Mouse (Mus musculus) heart, adult 18-20 months (tissue): ENCODE results near the gene Tnik. TPM values are rescaled to one million over a fixed set of nuclear protein-coding genes. Genes with fewer than 3 reads are reported as not detected.

ENCODE experiments used
- DNase-seq, 2 experiments: peaks; one replicate each; pipeline ENCODE4 v3.0.0; 2021 to 2022; ENCODE audit warnings: mixed read lengths in 1 of 2
- total RNA-seq, 2 experiments: library from RNA; stranded (reverse); gene quantifications; 2 replicates each; pipeline ENCODE4 v1.2.3; 2021

The Tnik gene
- total RNA-seq, 2 experiments from 2014 or later = 22.8 to 26.3 TPM

DNA sequence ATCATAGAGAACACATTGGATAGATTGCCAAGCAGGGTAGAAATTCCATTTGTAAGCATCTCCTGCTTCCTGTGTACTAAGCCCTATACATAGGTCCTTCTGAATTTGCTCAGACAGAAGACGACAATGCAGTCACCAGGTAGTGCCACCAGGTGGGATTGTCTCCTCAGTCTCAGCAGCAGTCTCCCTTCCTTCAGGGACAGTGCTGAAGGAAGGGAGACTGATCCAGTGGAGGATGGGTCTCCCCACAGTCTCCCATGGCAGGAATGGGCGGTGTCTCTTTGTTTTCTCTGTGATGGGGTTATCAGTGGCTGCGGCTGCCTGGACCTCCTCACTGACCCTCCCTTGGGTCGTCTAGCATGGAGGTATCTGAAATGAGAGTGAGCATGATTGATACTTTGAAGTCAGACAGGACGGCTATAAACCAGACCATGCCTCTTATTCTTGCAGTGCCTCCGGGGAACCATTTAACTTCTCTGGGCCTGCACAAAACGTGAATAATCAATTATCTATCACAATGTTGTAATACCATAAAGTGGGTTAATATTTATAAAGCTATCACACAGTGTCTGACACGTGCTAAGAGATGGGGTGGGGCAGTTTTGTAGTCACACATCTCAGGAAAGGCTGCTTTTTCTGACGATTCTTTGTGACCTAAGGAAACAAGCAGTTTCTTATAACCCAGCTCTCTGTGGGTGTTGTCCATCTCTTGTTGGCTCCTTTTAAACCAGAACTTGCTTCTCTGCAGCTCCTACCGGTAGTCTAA is 285.1 kb downstream of the Tnik start:
- no peak for DNase-seq

DNA sequence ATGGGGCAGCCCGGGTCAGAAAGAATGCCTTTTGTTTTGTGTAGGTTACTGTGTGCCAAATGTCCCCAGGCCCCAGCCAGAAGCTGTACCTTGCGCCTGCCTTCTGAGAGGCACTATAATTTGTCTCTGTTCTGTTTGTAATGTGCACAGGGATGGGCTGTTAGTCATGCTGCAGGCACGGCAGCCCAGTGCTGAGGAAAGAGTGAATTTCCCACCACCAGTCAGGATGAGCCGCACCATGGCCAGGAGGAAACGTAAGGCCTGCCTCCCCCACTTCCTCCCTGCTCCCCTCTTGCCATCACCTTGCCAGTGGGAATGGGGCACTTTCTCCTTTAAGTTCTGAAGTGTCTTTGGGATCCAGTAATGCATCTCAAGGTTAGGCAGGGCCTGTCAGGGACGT is 286.4 kb downstream of the Tnik start:
- no peak for DNase-seq

GRCm38 (mm10) chr3:28550497-28551093 is 287.6 kb downstream of the Tnik start:
- DNase-seq = no peak

GRCm38 (mm10) chr3:28551756-28552155 is 288.7 kb downstream of the Tnik start:
- no peak for DNase-seq

- no peak for DNase-seq
Observed at GRCm38 (mm10) chr3:28554934-28555333, 291.9 kb downstream of the Tnik start.

DNA sequence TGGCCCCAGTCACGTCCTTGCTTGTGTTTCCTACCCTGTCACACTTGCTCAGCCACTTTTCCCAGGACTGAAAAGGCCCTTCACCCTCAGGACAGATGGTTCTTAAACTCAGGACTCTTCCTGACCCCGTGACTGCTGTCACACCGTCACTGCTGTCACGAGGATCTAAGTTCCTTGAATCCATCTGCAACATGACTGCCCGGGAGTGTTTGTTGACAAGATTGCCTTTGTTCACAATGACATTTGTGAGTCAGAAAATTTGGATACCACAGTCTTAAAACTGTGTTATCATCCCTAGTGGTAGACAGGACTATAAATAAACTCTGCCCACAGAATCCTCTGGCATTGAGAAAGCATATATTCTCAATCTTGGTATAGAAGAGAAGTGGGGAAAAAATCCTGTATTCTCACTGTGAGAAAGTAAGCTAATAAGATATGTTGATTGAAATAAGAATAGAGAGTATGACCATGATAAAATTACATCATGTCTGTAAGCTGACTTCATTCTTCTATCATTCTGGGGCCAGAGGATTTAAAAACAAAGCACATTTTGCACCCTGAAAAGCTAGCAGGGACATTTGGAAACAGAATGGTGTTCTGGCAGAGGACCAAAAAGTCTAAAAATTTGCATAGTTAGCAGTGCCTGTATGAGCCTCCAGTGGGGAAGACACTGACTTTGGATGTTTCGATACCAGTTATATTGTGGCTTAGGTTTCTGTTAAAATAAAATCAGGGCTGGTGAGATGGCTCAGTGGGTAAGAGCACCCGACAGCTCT is 293.0 kb downstream of the Tnik start:
- no peak for DNase-seq

- DNase-seq = peak in 1 of 2 experiments; percentile 15
Observed at GRCm38 (mm10) chr3:28558328-28558871, 295.4 kb downstream of the Tnik start.

DNA sequence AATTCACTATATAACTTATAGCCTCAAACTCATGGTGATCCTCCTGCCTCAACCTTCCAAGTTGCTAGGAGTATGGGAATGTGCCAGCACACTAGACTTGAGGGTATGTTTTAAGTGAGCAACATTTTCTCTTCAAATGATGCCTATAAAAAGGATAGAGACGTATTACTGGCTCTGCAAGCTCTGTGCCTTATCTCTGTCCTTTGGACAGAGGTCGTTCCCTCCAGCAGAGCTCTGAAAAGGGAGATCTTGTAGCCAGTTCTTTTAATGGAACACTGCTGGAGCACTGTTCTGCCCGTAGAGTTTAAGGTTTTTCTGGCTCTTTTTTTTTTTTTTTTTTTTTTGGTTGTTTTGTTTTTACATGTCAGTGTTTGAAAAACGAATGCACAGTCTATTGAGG is 298.4 kb downstream of the Tnik start:
- DNase-seq = peak in 1 of 2 experiments; percentile 18

DNA sequence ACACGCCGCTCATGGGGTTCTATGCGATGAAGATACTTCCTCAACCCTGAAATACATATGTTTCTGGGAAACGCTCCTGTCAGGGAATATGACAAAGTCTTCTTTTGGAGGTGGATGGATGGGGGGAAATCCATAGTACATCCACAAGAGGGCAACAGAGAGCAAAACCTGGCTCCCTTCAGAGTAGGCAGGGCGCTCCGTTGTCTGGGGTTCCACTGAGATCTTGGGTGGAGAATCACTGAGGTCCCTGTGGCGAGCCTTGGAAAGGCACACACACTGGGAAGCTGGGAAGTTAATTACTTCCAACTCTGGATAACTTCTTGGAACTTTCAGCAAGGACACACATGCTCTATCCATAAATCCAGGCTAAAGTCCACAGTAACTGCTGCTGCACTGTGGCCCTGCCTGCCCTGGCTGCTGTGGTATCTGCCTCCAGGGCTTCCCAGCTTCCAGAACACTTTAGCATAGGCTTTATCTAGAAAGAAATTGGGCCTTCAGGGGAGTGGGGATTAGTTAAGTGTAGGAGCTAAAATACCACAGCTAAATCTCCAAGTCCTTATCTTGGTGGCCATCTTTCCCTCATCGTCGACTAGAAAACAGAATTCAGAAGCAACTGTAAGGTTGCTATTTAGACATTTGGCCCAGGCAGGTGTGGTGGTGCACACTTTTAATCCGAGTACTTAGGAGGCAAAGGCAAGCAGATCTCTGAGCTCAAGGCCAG is 299.8 kb downstream of the Tnik start:
- DNase-seq = peak; percentile 27 to 31

GRCm38 (mm10) chr3:28564370-28565357 is 301.6 kb downstream of the Tnik start:
- no peak for DNase-seq

- DNase-seq = peak; percentile 27 to 47
Observed at GRCm38 (mm10) chr3:28577301-28577700, 314.3 kb downstream of the Tnik start.

- DNase-seq = no peak
Observed at GRCm38 (mm10) chr3:28578950-28579615, 316.1 kb downstream of the Tnik start.

DNA sequence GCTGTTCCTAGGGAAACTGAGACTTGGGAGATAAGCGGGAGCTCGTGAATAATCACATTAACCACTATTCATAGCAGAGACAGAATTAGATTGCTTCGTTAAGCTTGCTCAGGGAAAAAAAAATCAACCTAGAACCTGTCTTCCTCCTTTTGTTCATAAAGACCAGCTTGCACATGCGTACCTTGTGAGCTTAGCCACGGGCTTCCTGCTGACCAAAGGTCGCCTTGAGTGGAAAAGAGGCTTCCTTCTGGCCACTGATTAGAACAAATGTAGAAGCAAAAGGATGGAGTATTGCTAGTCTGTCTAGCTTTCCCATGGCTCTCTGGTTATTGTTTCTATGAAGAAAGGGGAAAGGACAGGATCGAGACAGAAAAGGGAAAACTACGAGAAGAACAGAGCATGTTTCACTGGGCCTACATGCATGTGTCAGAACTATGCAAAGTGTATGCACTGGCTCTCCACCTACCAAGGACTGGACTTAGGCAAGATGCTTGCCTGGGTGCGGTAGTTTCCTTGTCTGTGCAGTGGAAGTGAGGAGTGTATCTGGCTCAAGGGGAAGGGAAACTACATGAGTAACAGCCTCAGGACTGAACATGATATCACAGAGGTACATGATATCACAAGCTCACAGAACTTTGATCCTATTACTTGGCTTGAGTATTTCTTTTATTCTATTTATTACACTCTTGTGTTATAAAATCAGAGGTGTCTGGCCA is 322.9 kb downstream of the Tnik start:
- no peak for DNase-seq

GRCm38 (mm10) chr3:28587808-28588207 is 324.8 kb downstream of the Tnik start:
- DNase-seq = no peak

DNA sequence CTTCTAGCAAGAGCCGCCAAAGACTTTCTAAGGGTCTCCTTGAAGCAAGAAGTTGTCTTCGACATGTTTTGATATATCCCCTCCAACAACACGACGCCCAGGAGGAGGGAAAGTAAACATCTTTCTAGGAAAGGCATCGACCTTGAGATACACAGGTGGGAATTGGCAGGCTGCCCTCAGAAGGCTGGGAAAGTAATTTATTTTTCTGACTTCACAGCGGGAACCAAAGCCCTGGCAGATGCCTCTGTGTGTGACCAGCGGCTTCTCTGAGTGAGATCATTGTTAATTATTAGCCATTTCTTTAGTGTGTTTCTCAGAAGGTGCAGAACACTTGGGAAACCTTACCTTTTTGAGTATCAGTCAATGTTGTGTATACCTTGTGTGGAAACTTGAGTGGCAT is 328.3 kb downstream of the Tnik start:
- DNase-seq = no peak

DNA sequence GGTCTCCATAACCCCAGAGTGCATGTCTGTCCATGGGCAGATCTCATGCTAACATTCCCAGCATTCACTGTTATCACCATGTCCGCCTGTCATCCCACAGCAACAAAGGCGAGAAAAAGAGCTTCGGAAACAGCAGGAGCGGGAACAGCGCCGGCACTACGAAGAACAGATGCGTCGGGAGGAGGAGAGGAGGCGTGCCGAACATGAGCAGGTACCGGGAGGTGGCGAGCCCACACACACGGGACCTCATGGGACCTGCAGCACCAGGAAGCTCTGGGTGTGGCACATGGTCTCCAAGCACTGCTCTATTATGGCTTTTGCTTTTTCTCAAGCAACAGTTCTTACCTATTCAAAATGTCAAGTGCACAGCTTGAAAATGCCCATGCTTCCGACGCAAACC is 330.9 kb downstream of the Tnik start:
- DNase-seq = no peak

DNA sequence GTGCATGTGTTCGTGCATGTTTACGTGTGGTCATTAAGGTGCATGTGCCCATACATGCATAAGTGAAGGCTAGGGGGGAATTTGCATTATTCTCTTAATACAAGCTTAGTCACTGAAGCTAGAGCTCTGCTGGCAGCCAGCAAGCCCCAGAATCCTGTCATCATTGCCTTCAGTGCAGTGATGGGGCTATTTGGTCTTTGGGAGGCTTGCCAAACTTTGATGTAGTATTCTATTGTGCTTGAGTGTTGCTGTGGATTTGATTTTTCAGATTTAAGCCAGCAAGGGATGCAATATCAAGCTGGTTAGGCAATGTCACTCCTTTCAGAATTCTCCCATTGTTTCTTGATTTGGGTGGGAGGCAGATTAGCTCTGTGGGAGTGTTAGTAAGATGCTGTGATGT is 336.5 kb downstream of the Tnik start:
- DNase-seq = no peak

DNA sequence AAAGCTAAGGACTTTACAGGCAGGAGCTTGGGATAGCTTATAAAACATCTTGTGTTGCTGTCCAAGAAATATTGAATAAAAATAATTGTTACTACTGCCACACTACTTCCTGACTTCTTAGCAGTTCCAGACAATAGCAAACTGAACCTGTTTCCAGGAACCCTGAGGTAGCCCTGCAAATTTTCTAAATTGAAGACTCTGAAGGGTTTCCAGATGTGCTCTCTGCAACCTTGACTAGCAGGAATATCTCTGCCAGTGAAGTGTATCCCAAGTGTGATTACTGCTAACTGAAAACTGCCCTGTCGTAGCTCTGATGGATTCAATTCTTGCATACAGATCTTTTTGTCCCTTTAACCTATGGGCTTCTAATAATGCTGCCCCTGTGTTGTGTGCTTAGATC is 343.7 kb downstream of the Tnik start:
- DNase-seq = no peak

GRCm38 (mm10) chr3:28612330-28612729 is 349.3 kb downstream of the Tnik start:
- no peak for DNase-seq

- no peak for DNase-seq
Observed at GRCm38 (mm10) chr3:28616386-28616785, 353.4 kb downstream of the Tnik start.
